Mouse (Mus musculus) right cerebral cortex, postnatal 10 days (tissue): ENCODE results near the gene Tesc.
A peak's percentile ranks its signal among the peaks of the same experiment; 100 is the strongest.

Source experiments
- DNase-seq, 2 experiments: peaks; one replicate each; pipeline ENCODE4 v3.0.0; 2021; ENCODE audit warnings: low spot score in 2 of 2

Gene Tesc

DNA sequence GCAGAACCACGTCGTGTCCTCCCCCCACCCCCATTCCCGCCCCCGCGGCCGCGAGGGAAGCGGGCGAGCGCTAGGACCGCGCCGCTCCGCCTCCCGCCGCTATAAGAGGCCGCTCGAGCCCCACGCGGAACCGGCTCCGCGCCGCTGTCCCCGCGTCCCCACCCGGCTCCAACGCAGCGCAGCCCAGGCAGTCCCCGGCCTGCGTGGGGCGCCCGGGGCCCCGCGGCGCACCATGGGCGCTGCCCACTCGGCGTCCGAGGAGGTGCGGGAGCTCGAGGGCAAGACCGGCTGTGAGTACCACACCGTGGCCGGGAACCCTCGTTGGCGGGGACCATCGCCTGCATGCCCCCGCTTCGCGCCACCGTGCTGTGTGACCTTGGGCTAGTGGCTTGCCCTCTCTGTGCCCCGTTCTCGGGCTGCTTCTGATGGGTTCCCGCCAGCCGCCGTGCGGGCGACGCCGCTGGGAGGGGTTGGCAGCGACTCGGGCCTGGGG is at the start of gene Tesc:
Gene Tesc, plus strand, starts transcription at position 46 of the 493 bp plus-strand sequence.
- DNase-seq = peak in 1 of 2 experiments; percentile 58

DNA sequence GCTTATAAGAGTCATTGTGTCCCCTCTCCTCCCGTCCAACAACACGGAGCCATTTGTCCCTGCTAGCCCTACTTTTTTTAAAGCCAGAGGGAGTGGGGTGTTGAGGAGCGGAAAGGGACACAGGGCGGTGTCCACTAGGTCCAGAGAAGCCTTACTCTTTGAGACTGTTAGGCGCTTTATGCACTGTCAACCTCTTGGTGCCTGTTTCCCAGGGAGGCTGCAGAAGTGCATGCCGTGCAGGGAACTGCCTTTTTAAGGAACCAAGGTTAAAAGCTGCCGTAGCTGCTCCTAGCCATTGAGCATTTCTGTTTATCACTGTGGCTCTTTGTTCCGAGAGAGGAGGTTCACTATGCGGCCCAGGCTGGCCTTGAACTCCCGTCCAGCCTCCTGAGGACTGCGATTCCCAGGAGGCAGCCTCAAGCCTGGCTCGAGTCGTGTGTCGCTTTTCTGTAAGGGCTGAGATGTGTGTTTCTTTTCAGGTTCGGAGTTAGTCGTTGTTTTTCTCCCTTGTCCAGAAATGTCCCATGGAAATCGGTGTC is 49.3 kb upstream of the Tesc start:
- DNase-seq = no peak

DNA sequence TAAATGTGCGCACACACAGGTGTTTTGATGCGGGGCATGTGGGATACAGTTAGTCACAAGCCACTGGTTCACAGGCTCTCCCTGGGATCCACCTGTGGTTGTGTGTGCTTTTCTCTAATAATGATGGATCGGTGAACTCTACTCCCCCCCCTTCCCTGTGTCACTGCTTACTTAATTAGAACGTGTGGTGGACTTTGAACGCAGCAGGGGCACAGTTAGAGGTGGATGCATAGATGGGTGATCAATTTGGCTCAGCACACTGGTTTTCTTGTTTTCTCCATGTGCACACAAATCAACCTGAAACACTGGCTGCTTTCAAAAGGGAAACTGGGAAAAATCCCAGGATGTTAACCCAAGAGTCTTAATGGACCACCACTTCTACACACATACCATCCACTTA is 48.5 kb upstream of the Tesc start:
- no peak for DNase-seq

DNA sequence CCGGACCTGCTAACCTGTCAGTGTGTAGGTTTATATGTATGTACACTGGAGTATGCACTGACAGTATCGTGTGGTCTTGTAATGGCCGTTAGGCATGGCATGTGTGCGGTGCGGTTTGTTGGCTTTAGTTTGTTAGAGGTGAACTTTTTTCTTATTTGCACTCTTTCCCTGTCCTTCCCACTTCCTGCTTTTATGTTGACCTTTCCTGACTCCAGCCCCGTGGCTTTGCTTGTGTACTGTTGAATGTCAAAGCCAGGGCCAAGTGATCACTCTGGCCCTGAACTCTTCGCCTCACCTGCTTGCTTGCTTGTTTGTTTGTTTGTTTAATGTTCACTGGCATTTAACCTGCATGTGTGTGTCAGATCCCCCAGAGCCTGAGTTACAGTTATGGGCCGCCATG is 46.6 kb upstream of the Tesc start:
- DNase-seq = no peak

DNA sequence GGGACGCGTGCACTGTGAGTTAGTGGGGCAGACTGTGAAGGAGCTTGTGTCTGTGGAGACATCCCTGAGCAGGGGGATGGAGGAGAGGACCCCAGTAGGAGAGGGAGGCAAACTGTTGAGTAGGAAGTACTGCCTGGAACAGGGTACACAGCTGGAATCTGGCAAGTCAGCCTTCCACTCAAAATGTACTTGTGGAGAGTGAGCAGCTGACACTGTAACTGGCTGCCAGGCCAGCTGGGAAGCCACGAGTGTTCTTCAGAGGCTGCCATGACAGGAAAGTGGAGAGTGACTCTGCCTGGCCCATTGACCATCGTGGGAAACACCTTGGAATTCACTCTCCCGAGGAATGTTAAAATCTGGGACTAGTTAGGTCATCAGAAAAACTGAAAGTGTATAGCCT is 45.6 kb upstream of the Tesc start:
- no peak for DNase-seq

GRCm38 (mm10) chr5:117986327-117986726 is 41.2 kb upstream of the Tesc start:
- no peak for DNase-seq

DNA sequence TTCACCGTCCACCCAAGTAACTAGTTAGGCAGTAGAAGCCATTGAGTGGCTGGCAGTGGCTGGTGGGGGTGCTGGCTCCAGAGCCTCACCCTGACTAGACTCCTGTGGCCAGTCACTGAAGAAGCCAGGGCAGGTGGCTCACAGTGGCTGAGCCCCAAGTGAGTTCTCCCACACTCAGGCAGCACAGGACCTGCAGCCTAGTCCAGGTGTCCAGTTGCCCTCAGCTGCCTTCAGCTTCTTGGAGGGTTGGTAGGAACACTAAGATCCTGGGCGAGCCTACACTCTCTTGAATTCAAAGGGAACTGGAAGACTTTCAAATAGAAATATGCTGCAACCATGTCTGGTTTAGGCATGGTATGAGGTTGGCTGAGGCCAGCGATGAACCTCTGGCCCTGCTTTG is 39.7 kb upstream of the Tesc start:
- DNase-seq = no peak

- no peak for DNase-seq
Observed at GRCm38 (mm10) chr5:117988367-117988766, 39.2 kb upstream of the Tesc start.

DNA sequence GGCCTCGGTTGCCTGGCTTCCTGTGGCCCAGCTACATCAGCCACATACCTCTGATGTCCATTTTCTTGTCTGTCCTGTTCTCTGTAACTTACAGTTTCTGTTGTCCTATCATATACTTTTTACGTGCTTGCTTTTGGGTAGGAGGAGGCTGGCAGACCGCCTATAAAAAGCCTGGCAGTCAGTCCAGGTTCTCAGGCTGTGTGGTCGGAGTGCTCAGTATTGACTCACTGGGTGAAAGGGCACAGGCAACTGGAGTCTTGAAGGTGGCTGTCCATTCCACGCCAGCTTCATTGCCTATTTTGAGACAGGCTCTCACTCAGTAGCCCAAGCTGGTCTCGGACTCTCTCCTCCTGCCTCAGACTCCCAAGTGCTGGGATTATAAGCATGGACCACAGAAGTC is 37.8 kb upstream of the Tesc start:
- no peak for DNase-seq

DNA sequence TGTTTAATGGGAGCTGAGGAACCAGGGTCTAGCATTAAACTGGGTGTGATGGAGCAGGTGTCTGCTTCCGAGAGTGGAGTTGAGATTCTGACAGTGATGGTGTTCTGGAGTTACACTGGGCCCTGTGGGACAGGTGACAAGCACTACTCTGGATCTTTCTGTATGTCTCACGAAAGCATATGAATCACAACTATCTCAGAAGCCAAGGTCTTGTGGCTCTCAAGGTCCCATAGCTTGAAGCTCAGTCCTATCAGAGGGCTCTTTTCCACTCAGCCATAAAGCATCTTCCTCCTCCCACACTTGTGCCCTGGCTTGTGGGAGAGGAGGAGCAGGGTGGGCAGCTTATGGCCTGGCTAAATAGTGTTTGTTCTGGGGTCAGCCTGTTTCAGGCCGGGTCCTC is 36.6 kb upstream of the Tesc start:
- DNase-seq = no peak

DNA sequence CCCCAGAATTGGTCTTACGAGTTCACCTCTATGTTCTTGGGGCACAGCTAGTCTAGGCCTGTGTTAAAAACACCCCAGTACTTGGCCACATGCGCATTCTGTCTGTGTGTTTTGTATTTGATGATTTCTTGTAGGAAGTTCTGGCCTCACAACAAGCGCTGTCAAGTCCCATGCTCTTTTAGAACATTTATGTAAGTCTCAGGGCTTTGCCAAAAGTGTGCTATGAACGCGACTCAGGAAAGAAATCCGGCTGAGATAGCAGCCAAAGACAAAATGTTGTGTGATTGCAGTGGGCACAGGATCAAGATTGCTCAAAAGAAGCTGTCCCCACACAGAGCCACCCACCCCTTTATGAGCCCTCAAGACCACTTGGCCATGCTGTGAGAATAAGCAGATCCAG is 34.0 kb upstream of the Tesc start:
- no peak for DNase-seq

DNA sequence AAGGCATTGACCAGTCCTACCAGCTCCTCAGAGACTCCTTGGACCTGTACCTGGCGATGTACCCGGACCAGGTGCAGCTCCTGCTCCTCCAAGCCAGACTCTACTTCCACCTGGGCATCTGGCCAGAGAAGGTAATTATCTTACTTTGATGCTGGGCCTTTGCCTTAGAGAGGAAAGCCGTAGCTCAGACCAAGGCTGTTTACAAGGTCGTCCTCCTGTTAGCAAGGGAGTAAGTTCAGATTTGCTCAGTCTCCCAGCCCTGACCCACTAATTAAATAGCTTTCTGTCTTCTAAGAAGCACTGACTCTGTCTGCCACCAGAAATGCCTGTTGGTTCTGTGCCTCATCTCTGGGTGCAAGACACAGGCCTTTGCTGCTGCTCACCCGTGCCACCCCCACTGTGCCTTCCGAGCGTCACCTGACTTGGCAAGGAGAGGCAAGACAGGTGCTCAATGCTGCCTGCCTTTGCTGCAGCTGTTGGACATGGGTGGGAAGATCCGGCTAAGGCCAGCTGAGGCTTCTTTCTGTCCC is 32.1 kb upstream of the Tesc start:
- no peak for DNase-seq

- DNase-seq = no peak
Observed at GRCm38 (mm10) chr5:117995911-117996310, 31.6 kb upstream of the Tesc start.

DNA sequence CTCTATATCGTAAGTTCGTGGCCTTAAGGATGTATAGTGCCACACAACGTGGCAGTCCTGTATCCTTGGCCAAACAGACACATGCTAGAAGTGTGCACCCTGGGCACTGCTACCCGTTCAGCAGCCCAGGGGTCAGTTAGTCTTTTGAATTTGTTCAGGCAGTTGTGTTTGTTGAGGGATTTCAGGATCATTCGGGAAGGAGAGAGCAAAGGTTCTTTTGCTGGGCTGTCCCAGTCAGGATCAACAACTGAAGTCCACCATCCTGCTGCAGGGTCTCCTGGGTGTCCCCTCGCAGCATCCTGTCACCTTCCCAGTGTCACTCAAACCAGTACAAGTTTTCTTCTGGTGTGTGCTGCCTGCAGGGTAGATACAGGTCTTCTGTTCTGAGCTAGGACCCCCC is 31.0 kb upstream of the Tesc start:
- DNase-seq = no peak

- no peak for DNase-seq
Observed at GRCm38 (mm10) chr5:117997434-117997970, 30.0 kb upstream of the Tesc start.

DNA sequence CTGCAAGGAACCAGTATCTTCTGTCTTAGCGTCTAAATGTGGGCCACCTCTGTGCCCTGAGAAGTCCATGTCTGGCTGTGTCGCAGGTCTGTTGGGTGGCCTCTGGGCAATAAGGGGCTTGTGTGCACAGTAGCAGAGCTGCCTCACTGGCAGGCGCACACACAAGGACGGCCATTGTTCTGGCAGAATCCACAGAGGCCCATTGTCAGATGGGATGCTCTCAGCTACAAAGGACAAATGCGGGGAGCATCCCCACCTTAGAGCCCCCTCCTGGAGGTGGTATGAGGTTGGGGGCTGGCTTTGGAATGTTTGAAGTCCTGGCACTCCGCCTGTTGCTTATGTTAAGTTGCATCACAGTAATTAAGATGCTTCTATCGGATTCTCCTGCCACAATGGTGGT is 28.5 kb upstream of the Tesc start:
- no peak for DNase-seq

- no peak for DNase-seq
Observed at GRCm38 (mm10) chr5:117999584-117999983, 28.0 kb upstream of the Tesc start.

DNA sequence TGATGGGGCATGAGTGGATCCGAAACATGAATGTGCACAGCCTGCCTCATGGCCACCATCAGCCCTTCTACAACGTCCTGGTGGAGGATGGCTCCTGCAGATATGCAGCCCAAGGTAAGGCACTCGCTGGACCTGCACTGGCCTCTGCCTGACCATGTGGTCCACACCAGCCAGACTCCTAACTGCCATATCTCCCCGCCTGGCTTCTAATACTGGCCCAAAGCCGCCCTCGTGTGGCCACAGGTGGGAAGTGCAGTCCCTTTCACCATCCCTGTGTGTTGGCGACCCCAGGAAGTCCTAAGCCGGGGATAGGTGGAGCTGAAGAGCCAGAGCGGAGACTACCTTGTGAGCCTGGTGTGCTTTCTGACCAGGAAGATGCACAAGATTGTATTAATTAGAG is 25.5 kb upstream of the Tesc start:
- peak; percentile 69 to 79 for DNase-seq

GRCm38 (mm10) chr5:118004619-118005018 is 22.9 kb upstream of the Tesc start:
- DNase-seq = peak; percentile 69 to 81

DNA sequence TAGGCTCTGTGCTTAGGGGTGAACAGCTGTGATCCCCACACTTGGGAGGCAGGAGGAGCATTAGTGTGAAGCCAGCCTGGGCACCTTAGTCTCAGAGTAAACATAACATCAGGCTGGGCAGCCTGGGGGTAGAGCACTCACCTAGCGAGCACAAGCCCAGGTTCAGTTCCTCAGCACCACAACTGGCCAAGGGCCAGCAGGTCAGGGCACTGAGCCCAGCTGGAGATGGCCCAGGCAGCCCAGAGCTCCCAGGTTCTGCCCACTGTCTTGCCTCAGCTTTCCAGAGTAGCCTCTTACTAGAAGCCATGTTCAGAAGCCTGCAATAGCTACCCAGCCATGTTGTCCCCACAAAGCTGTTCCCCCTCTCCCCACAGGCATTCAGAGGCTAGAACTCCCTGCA is 21.8 kb upstream of the Tesc start:
- no peak for DNase-seq

GRCm38 (mm10) chr5:118008344-118008743 is 19.2 kb upstream of the Tesc start:
- DNase-seq = no peak

DNA sequence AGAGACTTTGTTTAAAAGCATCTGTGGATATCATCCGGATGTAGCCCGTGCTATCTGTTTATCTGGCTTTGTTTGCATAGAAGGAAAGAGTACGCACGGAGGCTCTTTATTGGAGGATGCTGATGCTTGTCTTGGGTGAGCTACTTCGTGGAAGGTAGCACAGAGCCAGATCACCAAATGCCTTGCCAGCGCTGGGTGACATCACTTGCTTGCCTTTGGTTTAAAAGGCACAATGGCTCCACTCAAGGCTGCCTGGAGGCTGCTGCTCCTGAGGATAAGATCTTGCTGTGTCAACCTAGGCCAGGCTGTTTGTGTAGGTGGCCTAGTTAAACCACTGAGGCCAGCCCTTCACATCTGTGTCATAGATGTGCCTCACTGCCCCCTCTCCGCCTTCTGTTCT is 16.7 kb upstream of the Tesc start:
- DNase-seq = no peak

DNA sequence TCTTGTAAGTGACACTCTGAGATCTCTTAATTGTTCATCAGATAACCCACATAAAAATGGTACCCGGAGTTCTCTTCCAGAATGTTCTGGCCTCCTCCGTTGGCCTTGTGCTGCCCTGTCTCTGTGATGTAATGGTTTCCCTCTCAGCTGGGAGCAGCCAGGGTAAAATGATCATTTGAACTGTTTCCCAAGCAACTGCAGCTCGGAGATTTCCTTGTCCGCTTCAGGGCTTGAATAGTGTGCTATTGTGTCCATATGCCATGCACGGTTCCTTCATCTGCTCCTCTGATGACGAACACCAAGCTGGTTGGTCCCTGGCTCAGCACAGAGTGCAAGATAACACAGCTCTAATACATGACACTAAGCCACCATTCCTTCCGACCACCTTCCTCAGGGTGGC is 15.7 kb upstream of the Tesc start:
- DNase-seq = peak in 1 of 2 experiments; percentile 23

GRCm38 (mm10) chr5:118015028-118015427 is 12.5 kb upstream of the Tesc start:
- DNase-seq = peak; percentile 71 to 74
